Mouse (Mus musculus) mouse embryonic stem cell (cell line): ENCODE measurements around the gene Mgl2.
"Not testable (repeated sequence)": the region's sequence is repeated elsewhere in the genome, so short reads cannot be mapped to it uniquely, and the experiment has no call there.

Experiments used
- in situ Hi-C, 2 experiments: fragments of 300-500 bp; cut with MboI; formaldehyde crosslinking; loops; 1 replicate in 1 of 2; 3 replicates in 1 of 2; pipeline ENCODE4 v1.14.3; 2019 to 2020; ENCODE audit warnings: low sequenced_read_pairs in 2 of 2, low pct_unique_long_range_greater_than_20kb in 1 of 2, mixed read lengths in 1 of 2; ENCODE audit not compliant: unreplicated experiment in 1 of 2

Gene Mgl2

DNA sequence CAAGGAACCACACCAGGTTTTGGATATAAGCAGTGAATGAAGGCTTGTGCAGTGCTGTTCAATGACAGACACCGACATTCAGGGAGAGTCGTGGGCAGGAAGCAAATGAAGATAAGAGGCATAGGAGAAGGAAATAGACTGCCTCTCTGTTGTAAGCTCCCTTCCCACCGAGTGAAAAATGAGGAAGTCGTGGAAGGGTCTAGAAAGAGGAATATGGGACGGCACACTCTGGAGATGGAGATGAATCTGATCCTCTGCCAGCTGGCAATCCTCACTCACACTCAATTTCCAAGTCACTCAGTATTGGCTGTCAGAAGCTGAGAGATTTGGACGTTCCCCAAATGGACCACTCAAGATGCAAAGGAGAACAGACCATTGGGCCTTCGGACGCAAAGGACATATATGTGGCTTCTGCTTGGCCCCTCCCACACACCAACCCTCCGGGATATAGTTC is at the start of gene Mgl2:
TSS of gene Mgl2 (plus strand) at position 404 of the 454 bp plus-strand sequence.
- in situ Hi-C loops, result no loop called here

DNA sequence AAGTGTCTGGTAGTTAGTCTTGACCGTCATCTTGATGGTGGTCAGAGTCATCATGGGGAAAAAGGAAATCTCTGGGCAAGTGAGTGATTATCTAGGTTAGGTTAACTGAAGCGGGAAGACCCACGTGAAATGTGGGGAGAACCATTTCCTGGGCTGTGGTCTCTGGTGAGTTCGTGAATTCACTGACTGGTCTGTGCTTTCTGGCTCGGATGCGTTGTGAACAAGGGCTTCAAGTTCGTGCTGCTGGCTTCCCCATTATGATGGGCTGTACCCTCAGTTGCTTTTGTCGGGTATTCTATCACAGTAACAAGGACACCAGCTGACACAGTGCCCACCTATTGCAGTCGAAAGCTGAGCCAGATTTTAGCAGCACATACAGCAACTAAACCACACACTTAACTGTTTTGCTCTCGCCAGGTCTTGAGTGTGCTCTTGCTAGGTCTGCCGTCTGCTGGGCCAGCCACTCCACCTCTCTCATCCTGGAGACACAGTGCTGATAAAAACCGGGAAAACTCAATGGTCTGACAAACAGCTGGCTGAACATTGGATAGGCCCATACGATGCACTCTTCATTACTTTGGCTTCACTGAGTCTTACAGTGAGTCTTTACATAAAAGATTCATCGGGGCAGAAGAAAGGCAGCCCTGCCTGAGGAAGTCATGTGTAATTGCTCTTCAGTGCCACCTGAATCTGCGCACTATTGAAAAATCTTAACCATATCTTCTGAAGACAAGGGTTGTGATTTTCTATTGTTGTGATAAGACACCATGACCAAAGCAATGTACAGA is 49.1 kb upstream of the Mgl2 start:
- in situ Hi-C loops, result no loop called here

GRCm38 (mm10) chr11:70084563-70084962 is 45.6 kb upstream of the Mgl2 start:
- in situ Hi-C loops, result no loop called here

DNA sequence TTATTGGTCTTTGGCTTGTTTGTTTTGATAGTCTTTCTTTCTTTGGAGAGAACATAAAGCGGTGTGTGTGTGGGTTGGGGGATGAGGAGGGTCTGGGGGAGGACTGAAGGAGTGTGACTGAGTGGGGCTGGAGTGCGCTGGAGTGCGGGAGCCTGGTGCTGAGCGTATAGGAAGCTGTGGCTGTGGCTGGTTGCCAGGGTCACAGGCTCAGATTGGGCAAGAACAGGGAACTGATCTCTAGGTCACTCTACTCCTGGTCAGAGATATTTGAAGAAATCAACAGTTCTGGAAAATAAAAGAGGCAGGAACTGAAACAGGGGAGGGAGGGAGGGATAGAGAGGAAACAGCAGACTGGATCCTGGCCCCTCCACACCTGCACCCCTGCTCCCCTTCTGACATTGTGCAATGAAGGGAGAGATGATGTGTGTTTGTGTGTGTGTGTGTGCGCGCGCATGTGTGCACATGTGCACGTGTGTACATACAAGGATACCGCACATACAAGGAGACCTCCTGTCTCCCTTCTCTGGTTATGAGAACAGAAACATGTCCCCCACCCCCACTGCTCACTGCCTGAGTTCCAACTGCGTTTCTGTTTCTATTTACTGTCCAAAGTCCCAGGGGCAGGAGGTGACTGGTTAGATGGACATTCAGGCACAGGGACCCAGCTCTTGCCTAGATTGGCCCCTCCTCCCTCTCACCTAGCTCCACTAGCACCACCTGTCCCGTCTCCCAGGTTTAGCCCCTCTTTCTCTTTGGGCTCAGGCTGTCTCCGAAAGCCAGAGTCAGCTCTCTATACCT is 37.9 kb upstream of the Mgl2 start, which contains the start of gene Asgr2:
TSS of gene Asgr2 (plus strand) at position 659 of the 798 bp plus-strand sequence.
- in situ Hi-C loops, result no loop called here

DNA sequence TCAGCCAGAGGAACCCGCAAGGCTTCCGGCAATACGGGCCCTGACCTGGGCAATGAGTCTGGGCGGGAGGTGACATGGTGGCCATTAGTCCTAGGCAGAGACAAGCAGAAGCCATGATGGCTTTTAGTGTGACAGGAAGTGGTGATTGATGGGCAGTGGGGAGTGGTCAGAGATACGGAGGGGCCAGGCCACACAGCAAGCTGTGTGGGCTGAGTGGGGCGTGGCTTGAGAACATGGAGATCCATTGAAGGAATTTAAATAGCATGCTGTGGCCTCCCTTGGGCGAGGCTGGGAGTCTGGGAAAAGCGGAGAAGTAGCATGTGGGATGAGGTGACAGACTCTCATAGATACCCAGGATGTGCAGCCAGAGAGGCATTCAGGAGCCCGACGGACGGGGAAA is 32.7 kb upstream of the Mgl2 start:
- in situ Hi-C loops, result no loop called here

DNA sequence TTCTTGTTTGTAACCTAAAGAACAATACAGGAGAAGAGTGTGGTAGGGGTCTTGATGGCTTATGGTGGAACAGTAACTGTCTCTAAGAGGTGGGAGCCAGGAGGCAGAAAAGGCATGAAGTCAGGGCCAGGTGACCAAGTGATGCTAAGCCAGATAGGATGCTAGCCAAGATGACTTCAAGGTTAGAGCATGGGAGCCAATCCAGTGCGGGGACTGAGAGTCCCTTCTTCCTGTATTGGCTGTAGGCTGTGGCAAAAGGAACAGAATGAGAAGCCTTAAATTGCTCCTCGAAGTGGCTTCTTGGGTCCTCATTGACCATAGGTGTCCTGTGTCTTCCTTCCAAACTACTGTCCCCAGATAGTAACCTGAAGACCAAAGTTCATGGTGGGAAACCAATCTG is 31.0 kb upstream of the Mgl2 start:
- in situ Hi-C loops, result no loop called here

DNA sequence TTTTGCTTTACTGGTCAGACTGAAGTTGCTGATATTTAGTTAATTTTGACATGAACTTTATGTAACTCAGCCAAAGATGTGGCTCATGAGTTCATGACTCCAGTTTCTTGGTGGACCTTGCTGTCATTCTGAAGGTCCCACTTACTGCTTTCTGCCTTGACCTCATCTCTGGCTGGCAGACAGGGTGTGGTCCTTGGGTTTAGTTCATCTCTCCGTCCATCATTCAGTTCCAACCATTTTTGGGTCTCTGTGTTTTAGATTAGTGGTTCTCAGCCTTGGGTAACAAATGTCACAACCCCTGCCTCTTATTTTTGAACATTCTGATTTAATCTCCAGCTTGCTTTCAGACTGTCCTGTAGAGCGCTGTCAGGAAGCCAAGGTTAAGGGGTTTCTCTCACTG is 30.3 kb upstream of the Mgl2 start:
- in situ Hi-C loops, result no loop called here

DNA sequence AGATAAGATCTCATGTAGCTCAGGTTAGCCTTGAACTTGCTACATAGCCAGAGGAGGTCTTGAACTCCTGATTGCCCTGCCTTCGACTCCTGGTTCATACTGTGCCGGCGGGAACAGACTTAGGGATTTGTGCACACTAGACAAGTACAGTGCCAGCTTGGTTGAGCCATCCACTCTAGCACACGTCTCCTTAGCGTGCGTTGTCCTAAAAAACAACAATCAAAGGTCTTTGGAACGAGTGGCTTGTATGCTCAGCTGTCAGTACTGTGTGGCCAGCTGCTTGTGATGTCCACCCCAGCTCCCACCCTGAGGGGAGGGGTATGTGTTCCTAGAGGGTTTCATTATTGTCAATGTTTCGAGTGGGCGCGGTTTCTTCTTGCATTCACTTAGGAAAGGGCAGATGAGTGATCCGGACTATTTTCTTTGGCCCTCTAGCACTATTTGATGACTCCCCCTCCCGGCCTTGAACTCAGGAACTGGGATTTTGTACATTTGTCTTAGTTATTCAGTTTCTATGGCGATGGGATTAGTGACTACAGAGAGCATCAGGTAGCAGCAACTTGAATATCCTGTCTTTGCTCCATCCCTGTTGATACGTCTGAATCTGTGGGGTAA is 26.3 kb upstream of the Mgl2 start:
- in situ Hi-C loops, result no loop called here

DNA sequence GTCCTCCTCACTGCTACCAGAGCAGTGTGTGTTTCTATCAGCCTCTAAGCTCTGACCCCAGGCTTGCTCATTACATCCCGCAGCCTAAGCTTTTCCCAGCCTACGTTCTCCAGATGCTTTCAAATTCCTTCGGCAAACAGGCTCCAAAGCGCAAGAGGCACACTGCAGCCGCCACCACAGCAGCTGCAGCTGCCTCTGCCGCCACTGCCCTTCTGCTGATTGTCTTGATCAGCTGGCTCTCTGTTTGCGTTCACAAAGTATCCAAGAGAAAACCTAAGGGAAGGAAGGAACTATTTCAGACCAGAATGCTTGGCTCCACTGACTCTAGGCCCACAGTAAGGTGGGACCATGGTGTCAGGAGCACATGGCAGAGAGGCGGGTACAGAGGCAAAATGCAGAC is 23.0 kb upstream of the Mgl2 start:
- in situ Hi-C loops, result loop anchor here in 1 of 2 experiments (5.0 kb wide), 1 partner anchor 55 kb away; the partner anchor contains the start of gene Asgr1

DNA sequence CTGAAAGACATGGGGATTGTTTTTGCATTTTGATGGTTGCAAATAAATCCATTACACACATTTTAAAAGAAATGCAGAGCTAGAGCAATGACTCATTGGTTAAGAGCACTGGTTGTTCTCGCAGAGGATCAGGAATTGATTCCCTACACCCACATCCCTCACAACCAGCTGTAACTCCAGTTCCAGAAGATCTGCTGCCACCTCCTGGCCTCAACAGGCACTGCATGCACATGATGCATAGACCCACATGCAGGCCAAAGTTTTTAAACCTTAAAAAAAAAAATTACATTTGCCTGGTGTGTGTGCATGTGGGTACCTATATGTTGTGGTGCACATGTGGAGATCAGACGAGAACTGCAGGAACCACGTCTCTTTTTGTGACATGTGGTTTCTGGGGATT is 20.0 kb upstream of the Mgl2 start:
- in situ Hi-C loops, result no loop called here

GRCm38 (mm10) chr11:70114562-70114961 is 15.6 kb upstream of the Mgl2 start:
- in situ Hi-C loops, result no loop called here

- in situ Hi-C loops, result no loop called here
Observed at GRCm38 (mm10) chr11:70115901-70116300, 14.2 kb upstream of the Mgl2 start.

DNA sequence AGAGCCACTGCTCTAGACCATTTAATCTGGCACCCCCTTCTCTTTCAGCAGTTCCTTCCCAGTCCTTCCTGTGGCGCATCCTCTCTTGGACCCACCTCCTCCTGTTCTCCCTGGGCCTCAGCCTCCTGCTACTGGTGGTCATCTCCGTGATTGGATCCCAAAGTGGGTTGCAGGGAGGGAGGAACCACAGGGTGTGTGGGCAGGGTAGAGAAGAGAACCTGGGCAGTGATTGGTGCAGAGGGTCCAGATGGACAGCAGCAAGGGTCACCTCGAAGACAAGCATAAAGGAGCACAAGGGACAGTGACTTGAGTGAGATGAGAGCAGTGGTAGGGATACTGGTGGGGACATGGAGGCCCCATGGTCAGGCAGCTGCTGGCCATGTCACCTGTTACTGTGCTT is 4.9 kb downstream of the Mgl2 start:
- in situ Hi-C loops, result not testable (repeated sequence)

DNA sequence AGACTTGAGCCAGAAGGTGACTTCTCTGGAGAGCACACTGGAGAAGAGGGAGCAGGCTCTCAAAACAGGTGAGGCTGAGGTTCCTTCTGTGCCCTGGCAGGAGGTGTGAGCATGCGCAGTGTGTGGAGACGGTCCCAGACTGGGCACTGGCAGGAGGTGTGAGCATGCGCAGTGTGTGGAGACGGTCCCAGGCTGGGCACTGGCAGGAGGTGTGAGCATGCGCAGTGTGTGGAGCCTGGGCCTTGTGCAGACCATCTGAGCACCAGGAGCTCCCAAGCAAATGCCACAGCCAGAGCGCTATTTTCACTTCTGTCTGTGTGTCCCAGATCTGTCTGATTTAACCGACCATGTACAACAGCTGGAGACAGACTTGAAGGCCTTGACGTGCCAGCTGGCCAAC is 5.8 kb downstream of the Mgl2 start:
- in situ Hi-C loops, result not testable (repeated sequence)

- in situ Hi-C loops, result no loop called here
Observed at GRCm38 (mm10) chr11:70139171-70139570, 9.0 kb downstream of the Mgl2 start.

DNA sequence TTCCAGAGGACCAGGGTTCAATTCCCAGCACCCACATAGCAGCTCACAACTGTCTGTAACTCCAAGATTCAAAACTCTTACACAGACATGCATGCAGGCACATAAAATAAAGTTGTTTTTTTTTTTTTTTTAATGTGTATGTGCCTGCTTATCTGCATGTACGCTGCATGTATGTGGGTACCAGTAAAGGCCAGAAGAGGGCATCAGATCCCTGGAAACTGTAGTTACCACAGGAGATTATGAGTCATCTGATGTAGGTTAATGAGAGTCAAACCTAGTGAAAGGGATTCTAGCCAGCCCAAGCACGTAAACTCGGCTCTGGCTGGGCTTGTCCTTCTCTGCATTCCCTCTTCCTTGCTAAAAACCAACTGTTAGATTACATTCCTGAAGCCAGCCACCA is 20.9 kb downstream of the Mgl2 start:
- in situ Hi-C loops, result no loop called here

DNA sequence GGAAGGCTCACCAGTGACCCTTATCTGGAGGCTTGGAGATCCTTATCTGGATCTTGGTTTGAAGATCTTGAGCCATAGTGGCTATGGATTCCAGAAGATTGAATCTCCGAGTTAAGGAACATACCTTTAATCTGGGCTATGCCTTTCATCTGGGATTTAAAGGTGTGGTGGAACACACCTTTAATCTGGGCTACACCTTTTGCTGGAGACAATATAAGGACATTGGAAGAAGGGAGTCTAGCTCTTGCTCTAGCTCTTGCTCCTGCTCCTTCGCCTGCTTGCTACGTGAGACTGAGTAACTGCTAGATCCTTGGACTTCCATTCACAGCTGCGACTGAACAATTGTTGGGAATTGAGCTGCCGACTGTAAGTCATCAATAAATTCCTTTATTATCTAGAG is 25.8 kb downstream of the Mgl2 start, which contains the start of gene Clec10a:
TSS of gene Clec10a (plus strand) at position 301 of the 400 bp plus-strand sequence.
- in situ Hi-C loops, result not testable (repeated sequence)

GRCm38 (mm10) chr11:70162336-70162735 is 32.2 kb downstream of the Mgl2 start:
- in situ Hi-C loops, result no loop called here
